7 mouse cellular contexts compared by ENCODE assay signal in genomic region chrX:8206694-8207197, GRCm38 (mm10). TPM values are rescaled to one million over a fixed set of nuclear protein-coding genes. Genes with fewer than 3 reads are reported as not detected.
A peak's percentile ranks its signal among the peaks of the same experiment; 100 is the strongest.
DNase-seq lines count a peak whose midpoint lies in the region; ATAC-seq and TF ChIP-seq lines count a peak whose summit lies in the region.

No protein-coding gene starts in this region.

- H3K9me3 ChIP-seq in lung, postnatal 0 days (ENCODE audit: low read length) = no peaks in the 10 kb centered on the region
- peaks cover 13% of the 10 kb centered on the region; the same call in 1 of the 2 replicates for H3K9me3 ChIP-seq in forebrain, embryonic 10.5 days
- no peaks in the 10 kb centered on the region for H3K9me3 ChIP-seq in limb, embryonic 13.5 days
- H3K9me3 ChIP-seq in stomach, embryonic 15.5 days = no peaks in the 10 kb centered on the region

- H3K9ac ChIP-seq in lung, postnatal 0 days (replicated peaks; ENCODE audit: low read depth) = no peak overlapping the region; the same call in 1 of the 2 replicates
- H3K9ac ChIP-seq in limb, embryonic 13.5 days = peak overlapping the region; percentile 70; the same call in 1 of the 2 replicates
- no peak overlapping the region for H3K9ac ChIP-seq in stomach, embryonic 15.5 days

- H3K27me3 ChIP-seq in lung, postnatal 0 days (replicated peaks; ENCODE audit: insufficient read depth, low read length) = no peaks in the 10 kb centered on the region
- H3K27me3 ChIP-seq in forebrain, embryonic 10.5 days (ENCODE audit: poor library complexity, severe bottlenecking) = peaks cover 6% of the 10 kb centered on the region; the same call in 1 of the 2 replicates
- no peaks in the 10 kb centered on the region for H3K27me3 ChIP-seq in limb, embryonic 13.5 days
- H3K27me3 ChIP-seq in stomach, embryonic 15.5 days (replicated peaks) = no peaks in the 10 kb centered on the region

- WGBS in lung, postnatal 0 days = 9% methylated on average over 11 of the region's 11 CpGs
- 17% methylated on average over 11 of the region's 11 CpGs for WGBS in forebrain, embryonic 10.5 days
- WGBS in limb, embryonic 13.5 days = 20% methylated on average over 11 of the region's 11 CpGs
- 16% methylated on average over 11 of the region's 11 CpGs for WGBS in stomach, embryonic 15.5 days

- no peaks in the 10 kb centered on the region for H3K36me3 ChIP-seq in lung, postnatal 0 days (ENCODE audit: insufficient read depth, low read length)
- H3K36me3 ChIP-seq in forebrain, embryonic 10.5 days (replicated peaks) = no peaks in the 10 kb centered on the region
- H3K36me3 ChIP-seq in limb, embryonic 13.5 days = no peaks in the 10 kb centered on the region
- H3K36me3 ChIP-seq in stomach, embryonic 15.5 days = no peaks in the 10 kb centered on the region

- H3K4me3 ChIP-seq in lung, postnatal 0 days (ENCODE audit: low read depth, low read length) = peak overlapping the region; percentile 43
- peak overlapping the region; percentile 59 for H3K4me3 ChIP-seq in forebrain, embryonic 10.5 days
- peak overlapping the region; percentile 52 for H3K4me3 ChIP-seq in limb, embryonic 13.5 days
- H3K4me3 ChIP-seq in stomach, embryonic 15.5 days (replicated peaks) = peak overlapping the region; percentile 53

- no peak for TF ChIP-seq EP300 in lung, postnatal 0 days (IDR thresholded peaks at IDR 0.05)

- no peak for ATAC-seq in lung, postnatal 0 days
- no peak for ATAC-seq in limb, embryonic 13.5 days (ENCODE audit: low FRiP score, low read depth)
- ATAC-seq in stomach, embryonic 15.5 days (ENCODE audit: insufficient read depth, low FRiP score, low read depth) = peak; percentile 28; the same call in 1 of the 2 replicates

- no peak for TF ChIP-seq CTCF in lung, postnatal 0 days (IDR thresholded peaks at IDR 0.05)

- DNase-seq in lung, postnatal 0 days (ENCODE audit: low spot score) = no peak
- no peak for DNase-seq in lung, postnatal 14 days
- no peak for DNase-seq in forebrain, embryonic 10.5 days (ENCODE audit: extremely low spot score, low spot score)
- no peak for DNase-seq in adrenal gland, adult 18-20 months (ENCODE audit: low spot score in 2 of 2)
- no peak for DNase-seq in left cerebral cortex, postnatal 14 days (ENCODE audit: low spot score in 2 of 2)

- no peaks in the 10 kb centered on the region for H3K4me1 ChIP-seq in lung, postnatal 0 days (ENCODE audit: insufficient read depth, low read depth, low read length)
- peaks cover 4% of the 10 kb centered on the region for H3K4me1 ChIP-seq in forebrain, embryonic 10.5 days
- peaks cover 3% of the 10 kb centered on the region; the same call in 1 of the 2 replicates for H3K4me1 ChIP-seq in limb, embryonic 13.5 days
- no peaks in the 10 kb centered on the region for H3K4me1 ChIP-seq in stomach, embryonic 15.5 days

- no peak overlapping the region for H3K27ac ChIP-seq in lung, postnatal 0 days (ENCODE audit: low read length)
- H3K27ac ChIP-seq in forebrain, embryonic 10.5 days = peak overlapping the region; percentile 75; the same call in 1 of the 2 replicates
- no peak overlapping the region for H3K27ac ChIP-seq in limb, embryonic 13.5 days
- peak overlapping the region; percentile 59; the same call in 1 of the 2 replicates for H3K27ac ChIP-seq in stomach, embryonic 15.5 days

- H3K4me2 ChIP-seq in lung, postnatal 0 days (replicated peaks; ENCODE audit: low read depth, low read length) = peak overlapping the region; percentile 61
- peak overlapping the region; percentile 65 for H3K4me2 ChIP-seq in limb, embryonic 13.5 days (replicated peaks)
- peak overlapping the region; percentile 59 for H3K4me2 ChIP-seq in stomach, embryonic 15.5 days

- intact Hi-C loops in left cerebral cortex, postnatal 14 days (cut with DNase I) = loop anchor here (5.0 kb wide), 1 partner anchor 41 kb away; no protein-coding TSS in a partner anchor

RNA-seq across cellular contexts. Expression of gene Porcn, which starts 0.4 kb away (rescaled TPM):
- 20.3 and 22.3 TPM in 2 replicates for polyA plus RNA-seq in lung, postnatal 0 days (2015; fragmentation: Nextera tagmentation; extraction: Ambion mirVana)
- 12.1 and 12.8 TPM in 2 replicates for polyA plus RNA-seq in forebrain, embryonic 10.5 days (2016; fragmentation: Nextera tagmentation; extraction: Ambion mirVana)
- 13.2 TPM in 2 replicates for polyA plus RNA-seq in limb, embryonic 13.5 days (2015; fragmentation: Nextera tagmentation; extraction: Ambion mirVana)
- polyA plus RNA-seq in stomach, embryonic 15.5 days (2015; fragmentation: Nextera tagmentation; extraction: Ambion mirVana) = 11.3 and 11.8 TPM in 2 replicates
- total RNA-seq in adrenal gland, adult 18-20 months (2021) = 1 to 10 TPM; 8.6 to 9.2 TPM
- total RNA-seq in left cerebral cortex, postnatal 14 days (2021) = 10 to 100 TPM; 83.2 to 83.3 TPM

RNA-seq across cellular contexts. Expression of gene Ebp, which starts 13.4 kb away (rescaled TPM):
- 51.0 and 58.1 TPM in 2 replicates for polyA plus RNA-seq in lung, postnatal 0 days (2015; fragmentation: Nextera tagmentation; extraction: Ambion mirVana)
- 27.7 and 30.9 TPM in 2 replicates for polyA plus RNA-seq in forebrain, embryonic 10.5 days (2016; fragmentation: Nextera tagmentation; extraction: Ambion mirVana)
- 25.2 and 29.1 TPM in 2 replicates for polyA plus RNA-seq in limb, embryonic 13.5 days (2015; fragmentation: Nextera tagmentation; extraction: Ambion mirVana)
- 56.4 and 57.2 TPM in 2 replicates for polyA plus RNA-seq in stomach, embryonic 15.5 days (2015; fragmentation: Nextera tagmentation; extraction: Ambion mirVana)
- total RNA-seq in adrenal gland, adult 18-20 months (2021) = 10 to 100 TPM; 44.2 to 76.5 TPM
- 10 to 100 TPM; 31.7 to 33.3 TPM for total RNA-seq in left cerebral cortex, postnatal 14 days (2021)

RNA-seq across cellular contexts. Expression of gene Tbc1d25, which starts 30.8 kb away (rescaled TPM):
- polyA plus RNA-seq in lung, postnatal 0 days (2015; fragmentation: Nextera tagmentation; extraction: Ambion mirVana) = 7.8 and 9.1 TPM in 2 replicates
- 9.8 and 10.4 TPM in 2 replicates for polyA plus RNA-seq in forebrain, embryonic 10.5 days (2016; fragmentation: Nextera tagmentation; extraction: Ambion mirVana)
- polyA plus RNA-seq in limb, embryonic 13.5 days (2015; fragmentation: Nextera tagmentation; extraction: Ambion mirVana) = 14.7 and 15.0 TPM in 2 replicates
- 11.9 and 12.6 TPM in 2 replicates for polyA plus RNA-seq in stomach, embryonic 15.5 days (2015; fragmentation: Nextera tagmentation; extraction: Ambion mirVana)
- 1 to 10 TPM; 8.2 to 9.4 TPM for total RNA-seq in adrenal gland, adult 18-20 months (2021)
- total RNA-seq in left cerebral cortex, postnatal 14 days (2021) = 10 to 100 TPM; 15.7 to 16.3 TPM

RNA-seq across cellular contexts. Expression of gene Ftsj1, which starts 45.5 kb away (rescaled TPM):
- polyA plus RNA-seq in lung, postnatal 0 days (2015; fragmentation: Nextera tagmentation; extraction: Ambion mirVana) = 24.2 and 26.5 TPM in 2 replicates
- 47.9 and 48.9 TPM in 2 replicates for polyA plus RNA-seq in forebrain, embryonic 10.5 days (2016; fragmentation: Nextera tagmentation; extraction: Ambion mirVana)
- 46.3 and 49.0 TPM in 2 replicates for polyA plus RNA-seq in limb, embryonic 13.5 days (2015; fragmentation: Nextera tagmentation; extraction: Ambion mirVana)
- 36.8 and 38.3 TPM in 2 replicates for polyA plus RNA-seq in stomach, embryonic 15.5 days (2015; fragmentation: Nextera tagmentation; extraction: Ambion mirVana)
- total RNA-seq in adrenal gland, adult 18-20 months (2021) = 10 to 100 TPM; 22.9 to 26.6 TPM
- 10 to 100 TPM; 22.7 to 25.9 TPM for total RNA-seq in left cerebral cortex, postnatal 14 days (2021)

Comparison
In these comparisons a context has a peak if more than half of its experiments do, and no peak if none do; other contexts are left out.
1. H3K27ac ChIP-seq: peak in forebrain, embryonic 10.5 days (single experiment) and stomach, embryonic 15.5 days (single experiment); none in lung, postnatal 0 days (single experiment) and limb, embryonic 13.5 days (single experiment).
2. Peak in every context shown above with its lines, with median percentiles within 50 percentile points of each other: H3K4me2 ChIP-seq and H3K4me3 ChIP-seq.